Mouse (Mus musculus): Measurements from ENCODE around the gene Runx3.

- TF ChIP-seq POLR2A (IDR thresholded peaks at IDR 0.05; ENCODE audit: borderline replicate concordance, control insufficient read depth, low read depth, low read length) (no peak), CTCF (IDR thresholded peaks at IDR 0.05; ENCODE audit: control insufficient read depth, insufficient read depth, low read length) (no peak)
These were observed 105.7 kb downstream of the Runx3 start for GRCm38 (mm10) chr4:135226008-135226667.
